Mouse (Mus musculus): ENCODE results near the gene Zcchc17.

Gene Zcchc17

DNA sequence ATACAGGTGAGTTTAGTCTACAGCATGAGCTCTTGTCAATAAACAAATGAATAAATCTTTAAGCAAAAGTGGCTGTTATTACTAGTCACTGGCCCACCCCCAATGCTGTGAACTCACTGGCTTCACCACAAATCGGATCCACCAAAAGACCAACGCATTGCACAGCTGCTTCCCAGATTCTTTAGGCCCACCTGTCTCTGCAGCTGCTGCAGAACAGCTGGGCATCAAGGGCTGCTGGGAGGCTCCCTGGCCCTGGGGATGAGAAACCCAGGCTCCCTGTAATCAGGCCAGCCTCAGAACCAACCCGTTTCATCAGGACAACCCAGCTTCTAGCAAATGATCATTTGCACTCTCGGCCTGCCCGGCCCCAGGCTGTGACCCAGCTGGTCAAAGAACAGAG lies 76.9 kb downstream of the Zcchc17 start:
- DNase-seq, result no peak

DNA sequence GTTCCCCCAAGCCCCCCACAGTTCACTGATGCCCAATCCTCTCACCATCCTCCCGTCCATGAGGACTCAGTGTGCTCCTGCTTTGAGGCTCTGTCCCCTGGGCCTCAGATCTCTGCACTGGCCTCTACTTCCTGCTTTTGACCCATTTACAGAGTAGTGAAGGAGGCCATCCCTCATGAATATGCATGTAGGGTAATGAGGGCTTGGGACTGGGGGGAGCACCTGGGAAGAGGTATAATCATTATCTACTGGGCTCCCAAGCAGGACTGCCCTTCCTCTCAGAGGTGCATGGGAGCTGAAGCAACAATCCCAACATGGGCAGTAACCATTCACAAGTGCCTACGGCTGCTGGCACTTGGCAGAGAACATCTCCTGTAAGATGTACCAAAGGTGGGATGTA lies 80.6 kb downstream of the Zcchc17 start, which contains the start of gene Serinc2:
Serinc2 (minus strand) TSS at position 101 of the 400 bp plus-strand sequence.
- DNase-seq, result no peak

DNA sequence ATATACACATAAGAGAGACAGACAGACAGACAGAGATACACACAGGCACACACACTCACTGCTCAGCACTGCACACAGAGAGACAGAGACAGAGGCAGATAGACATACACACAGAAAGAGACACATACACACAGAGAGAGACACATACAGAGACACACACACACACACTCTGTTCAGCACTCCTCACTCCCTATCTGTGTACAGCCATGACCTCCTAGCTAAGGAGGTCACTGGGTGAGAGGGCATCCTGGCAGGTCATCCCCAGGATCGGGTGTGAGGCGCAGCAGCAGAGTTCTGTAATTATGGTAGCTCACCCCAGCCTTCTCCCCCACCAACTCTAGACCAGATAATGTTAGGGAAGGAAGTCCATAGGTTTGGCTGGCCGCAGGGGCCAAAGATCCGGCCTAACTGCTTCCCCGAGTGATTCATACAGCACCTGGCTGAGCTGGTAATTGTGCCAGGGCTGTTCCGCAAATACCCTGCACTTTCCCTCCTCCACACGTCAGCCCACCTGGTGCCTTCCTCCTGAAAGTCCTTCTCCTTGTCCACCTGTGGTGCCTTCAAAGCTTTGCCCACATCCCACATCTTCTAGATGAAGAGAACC lies 83.1 kb downstream of the Zcchc17 start:
- DNase-seq, result no peak

DNA sequence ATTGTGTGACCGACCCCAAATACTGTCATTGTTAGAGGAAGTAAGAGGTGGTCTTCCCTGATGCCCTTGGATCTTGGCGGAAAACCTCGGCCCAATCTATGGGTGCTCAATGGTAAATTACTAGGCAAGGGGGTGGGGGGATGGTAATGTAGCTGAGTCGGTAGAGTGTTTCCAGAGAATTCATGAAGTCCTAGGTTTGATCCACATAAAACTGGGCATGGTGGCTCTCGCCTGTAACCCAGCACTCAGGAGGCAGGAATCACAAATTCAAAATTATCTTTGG lies 84.0 kb downstream of the Zcchc17 start:
- peak in 1 of 2 experiments; percentile 59 for DNase-seq

DNA sequence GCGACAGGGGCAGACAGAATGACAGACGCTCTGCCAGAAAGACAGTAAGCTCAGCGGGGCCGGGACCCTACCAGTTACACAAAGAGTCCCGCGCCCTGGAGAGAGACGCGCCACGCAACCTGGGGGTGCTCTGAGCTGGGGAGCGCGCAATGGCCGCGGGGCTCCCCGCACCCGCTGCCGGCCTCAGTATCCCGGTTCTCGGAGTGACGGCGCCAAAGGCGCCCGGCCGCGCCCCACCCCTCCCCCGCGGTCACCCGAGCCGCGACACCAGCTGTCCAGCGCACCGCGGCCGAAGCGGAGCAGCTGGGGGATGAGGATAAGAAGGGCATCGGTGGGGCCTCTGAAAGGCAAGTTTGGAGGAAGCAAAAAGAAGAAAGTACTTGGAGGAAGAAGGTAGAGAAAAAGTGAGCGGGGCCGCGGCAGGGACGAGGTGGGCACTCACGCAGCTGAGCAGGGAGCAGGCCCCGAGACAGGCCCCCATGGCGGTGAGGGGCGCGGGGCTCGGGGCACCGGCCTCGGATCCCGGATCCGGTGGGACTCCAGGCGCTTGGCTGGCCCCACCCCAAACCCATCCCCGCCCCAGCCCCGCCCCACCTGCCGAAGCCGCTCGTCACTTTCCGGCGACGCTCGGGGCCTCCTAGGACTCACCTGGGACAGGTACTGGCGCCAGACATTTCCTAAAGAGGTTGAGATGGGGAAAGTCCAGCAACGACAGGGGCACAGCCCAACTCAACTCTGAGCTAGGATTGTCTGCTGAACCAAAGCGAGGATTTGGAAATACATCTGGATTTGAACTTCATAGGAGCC lies 84.5 kb downstream of the Zcchc17 start:
- DNase-seq, result peak; percentile 86 to 89

DNA sequence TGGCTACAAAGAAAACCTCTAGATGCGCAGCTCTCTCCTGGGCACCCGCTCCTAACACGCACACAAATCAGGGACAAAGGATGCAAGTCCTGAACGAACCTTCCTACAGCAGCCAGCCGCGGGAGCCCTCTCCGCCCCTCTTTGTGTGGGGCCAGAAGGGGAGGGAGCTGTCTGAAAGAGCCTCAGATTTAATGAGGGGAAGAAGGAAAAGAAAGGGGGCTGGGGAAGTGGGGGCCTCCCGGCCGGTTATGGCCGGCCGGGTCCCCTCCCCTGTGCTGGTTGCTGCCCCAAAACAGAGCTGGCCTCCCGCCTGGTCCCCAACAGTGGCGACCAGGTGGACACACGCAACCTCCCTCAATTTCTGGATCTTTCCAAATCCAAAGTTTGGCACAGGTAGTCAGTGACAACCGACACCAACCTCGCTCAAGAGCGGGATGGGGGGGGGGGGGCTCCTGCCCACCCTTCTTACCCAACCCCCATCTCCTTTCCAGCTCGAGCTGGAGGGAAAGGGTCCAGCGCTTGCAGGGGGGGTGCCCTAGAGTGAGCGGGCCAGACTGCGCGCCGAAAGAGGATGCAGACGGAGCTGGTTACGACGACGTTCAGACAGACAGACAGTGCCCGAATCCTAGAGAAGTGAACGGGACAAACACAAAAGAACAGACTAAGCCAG lies 85.3 kb downstream of the Zcchc17 start:
- peak; percentile 88 to 91 for DNase-seq

DNA sequence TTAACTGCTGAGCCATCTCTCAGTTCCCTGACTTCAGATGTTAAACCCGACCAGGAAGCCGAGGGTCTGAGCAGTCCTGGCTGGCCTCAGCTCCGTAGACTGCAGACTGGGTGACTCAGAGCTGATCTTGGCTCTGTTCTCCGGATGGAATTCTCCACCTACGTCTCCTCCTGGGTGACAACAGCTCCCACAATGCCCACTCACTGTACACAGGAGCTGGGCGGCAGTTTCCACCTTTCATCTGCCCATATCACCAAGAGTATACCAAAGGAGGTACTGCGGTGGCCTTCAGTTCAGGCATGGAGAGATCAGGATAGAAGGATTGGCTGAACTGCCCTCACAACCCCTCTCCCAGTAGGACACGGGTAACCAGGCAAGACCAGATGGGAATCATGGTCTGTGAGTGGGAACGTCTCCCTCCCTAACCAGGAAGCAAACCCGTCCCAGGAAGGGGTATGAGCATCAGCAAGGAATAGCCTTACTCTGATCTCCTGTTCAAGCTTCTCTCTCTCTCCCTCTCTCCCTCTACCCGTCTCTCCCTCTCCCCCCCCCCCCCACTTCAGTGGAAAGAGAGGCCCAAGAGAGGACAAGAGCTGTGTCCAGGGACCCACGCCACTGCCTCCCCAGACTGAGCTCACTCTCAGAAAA lies 85.9 kb downstream of the Zcchc17 start:
- peak; percentile 65 to 71 for DNase-seq

DNA sequence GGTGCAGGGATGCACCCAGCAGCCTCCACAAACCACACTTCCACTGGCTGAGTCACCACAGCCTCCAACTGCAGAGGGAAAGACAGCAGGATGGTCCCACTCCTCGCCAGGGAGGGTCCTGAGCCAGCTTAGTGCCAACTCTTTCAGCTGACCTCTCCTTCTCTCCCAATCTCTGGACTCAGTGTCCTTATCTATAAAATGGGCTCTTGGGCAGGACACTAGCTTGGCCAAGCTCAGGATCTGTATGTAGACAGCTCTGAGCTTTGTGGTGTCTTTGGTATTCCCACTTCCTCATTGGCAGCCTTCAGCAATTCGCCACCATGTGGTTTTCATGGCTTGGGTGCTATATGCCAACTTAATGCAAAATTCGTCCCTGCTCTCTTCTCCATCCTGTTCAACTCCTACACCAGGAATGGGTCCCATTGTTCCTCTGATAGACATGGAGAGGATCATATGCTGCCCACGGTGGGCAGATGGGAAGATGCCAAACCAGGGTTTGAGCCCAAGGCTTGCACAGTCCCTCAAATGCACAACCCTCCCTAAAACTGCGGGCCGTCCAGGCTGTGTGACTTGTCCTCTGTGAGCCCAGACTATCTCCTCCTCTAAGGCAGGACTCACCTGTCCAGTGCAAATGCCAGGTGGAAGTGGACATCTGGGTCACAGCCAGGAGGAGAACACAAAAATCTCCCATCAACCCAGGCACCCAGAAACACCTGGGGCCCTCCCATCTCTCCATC lies 89.0 kb downstream of the Zcchc17 start:
- peak; percentile 54 to 58 for DNase-seq

DNA sequence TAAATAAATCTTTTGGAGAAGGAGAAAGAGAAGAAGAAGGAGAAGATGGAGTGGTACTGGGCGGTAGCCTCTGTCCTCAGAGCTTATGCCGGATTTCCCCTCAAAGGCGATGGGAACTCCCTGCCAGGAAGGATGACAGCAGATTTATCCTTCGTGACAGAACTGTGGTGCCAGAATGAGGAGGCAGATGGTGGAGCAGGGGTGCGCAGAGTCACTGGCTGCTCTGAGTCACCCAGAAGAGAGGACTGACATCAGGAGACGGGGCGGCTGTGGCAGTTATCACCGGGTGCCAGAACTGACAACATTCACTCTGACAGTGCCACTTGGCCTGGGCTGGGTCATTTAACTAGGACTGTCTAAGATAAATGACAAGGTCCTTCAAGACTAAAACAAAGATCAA lies 89.7 kb downstream of the Zcchc17 start:
- DNase-seq, result peak; percentile 85 to 91

DNA sequence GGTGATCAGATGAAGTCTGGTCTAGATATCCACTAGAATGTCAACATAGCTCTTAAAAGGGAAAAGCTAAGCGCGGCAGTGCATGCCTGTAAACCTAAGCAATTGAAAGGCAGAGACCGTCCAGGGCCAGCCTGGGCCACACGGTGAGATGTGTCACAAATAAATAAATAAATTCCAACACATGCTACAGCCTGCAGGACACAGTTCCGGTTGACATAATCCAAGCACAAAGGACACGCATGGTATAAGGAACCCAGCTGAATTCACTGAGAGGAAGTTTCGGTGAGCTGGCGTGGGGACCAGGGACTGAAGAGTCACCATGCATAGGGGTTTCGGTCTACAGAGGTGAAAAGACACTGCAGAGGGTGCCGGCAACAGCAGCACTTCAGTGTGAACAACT lies 91.0 kb downstream of the Zcchc17 start:
- no peak for DNase-seq

DNA sequence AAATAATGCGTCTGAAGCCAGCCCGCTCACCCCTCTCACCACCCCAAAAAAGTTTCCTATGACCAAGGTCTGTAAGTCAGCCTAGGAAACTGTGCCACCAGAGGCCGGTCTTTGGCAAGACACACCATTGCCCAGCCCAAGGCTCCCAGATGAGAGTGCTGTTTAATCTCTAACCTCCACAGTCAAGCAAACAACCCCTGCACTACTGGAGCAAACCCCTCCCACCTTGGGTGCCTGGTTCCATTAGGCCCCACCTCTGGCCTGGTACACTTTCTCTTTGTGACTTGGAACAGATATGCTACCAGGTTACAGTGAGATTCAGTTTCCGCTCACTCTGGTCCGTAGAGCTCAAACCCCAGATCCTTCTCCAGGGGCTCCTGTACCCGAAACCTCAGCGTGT lies 92.7 kb downstream of the Zcchc17 start:
- DNase-seq, result no peak

DNA sequence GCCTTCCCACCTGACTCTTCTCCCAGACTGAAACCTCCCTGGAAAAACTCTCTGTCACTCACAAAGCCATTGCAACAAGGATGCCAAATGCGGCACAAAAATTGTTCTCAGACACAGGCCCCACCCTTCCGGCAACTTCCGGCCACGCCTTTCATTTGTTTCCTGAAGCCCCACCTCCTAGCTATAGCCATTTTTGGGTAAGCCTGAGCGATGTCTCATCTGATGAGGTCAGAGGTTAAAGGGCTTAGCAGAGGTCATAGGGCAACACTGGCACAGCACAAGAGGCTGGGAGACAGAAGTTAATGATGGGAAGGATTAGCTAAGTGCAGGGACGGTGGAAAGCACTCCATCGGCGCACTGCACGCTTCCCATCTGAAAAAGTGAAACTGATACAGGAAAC lies 93.1 kb downstream of the Zcchc17 start:
- DNase-seq, result no peak

Measured in cerebellum, postnatal 10 days (tissue).